23 mouse cellular contexts compared by ENCODE assay signal in genomic region chr10:105803461-105803860, GRCm38 (mm10). TPM values are rescaled to one million over a fixed set of nuclear protein-coding genes. Genes with fewer than 3 reads are reported as not detected.
DNase-seq lines count a peak whose midpoint lies in the region; ATAC-seq and TF ChIP-seq lines count a peak whose summit lies in the region.
"Had no signal": no experiment of that assay in that cellular context is flagged by ENCODE, and none has a peak within 500 bp of the region (broad histone marks: within the 10 kb centered on the region; RNA-seq: fewer than 3 reads in every experiment).

No protein-coding gene starts in this region.

- TF ChIP-seq RAD21 in MEL (IDR thresholded peaks at IDR 0.05; ENCODE audit: low read depth, low read length): no peak

- TF ChIP-seq POLR2A in MEL (IDR thresholded peaks at IDR 0.05; ENCODE audit: control insufficient read depth in 1 of 2, insufficient read depth in 1 of 2, low read depth in 1 of 2, low read length in 2 of 2, poor library complexity in 1 of 2): no peak

- no peak overlapping the region for H3K4me3 ChIP-seq in MEL (ENCODE audit: control insufficient read depth in 1 of 2, insufficient read depth in 1 of 2, low read depth in 2 of 2, low read length in 2 of 2)

- H3K27me3 ChIP-seq in MEL (ENCODE audit: control insufficient read depth in 1 of 2, insufficient read depth in 2 of 2, low read length in 2 of 2): no peaks in the 10 kb centered on the region
- H3K27me3 ChIP-seq: CH12.LX, Patski had no signal

- no peak overlapping the region for H3K9ac ChIP-seq in MEL (ENCODE audit: control insufficient read depth, low read depth, low read length, poor library complexity, severe bottlenecking)

- peaks cover 0 to 15% of the 10 kb centered on the region in 2 experiments; a peak in 2 of 4 replicates for H3K36me3 ChIP-seq in MEL (ENCODE audit: control insufficient read depth in 1 of 2, insufficient read depth in 2 of 2, low read length in 2 of 2)

- peaks cover 5 to 12% of the 10 kb centered on the region in 2 experiments for H3K4me1 ChIP-seq in MEL (ENCODE audit: control insufficient read depth in 1 of 2, insufficient read depth in 2 of 2, low read length in 2 of 2)

- peak overlapping the region; percentile 25; the same call in 1 of the 2 replicates for H3K27ac ChIP-seq in MEL (ENCODE audit: control insufficient read depth, low read depth, low read length)

- ATAC-seq in common myeloid progenitor, adult 5-6 weeks (replicated peaks; ENCODE audit: low read depth, poor library complexity, severe bottlenecking): 0 out of 2 replicates have a peak, but pooled peaks have one; percentile 11
- ATAC-seq in activated CD4-positive, CD25-positive, alpha-beta regulatory T cell, adult 4 months: no peak
- ATAC-seq: CD4-positive, CD25-positive, alpha-beta regulatory T cell, adult 4 months; Patski had no signal

- no peak for TF ChIP-seq CTCF in MEL (IDR thresholded peaks at IDR 0.05 in 2 of 3, conservative IDR thresholded peaks at IDR 0.05 in 1 of 3; ENCODE audit: control insufficient read depth in 1 of 3, insufficient read depth in 1 of 3, low read depth in 2 of 3, low read length in 3 of 3, poor library complexity in 1 of 3, severe bottlenecking in 1 of 3)

- no peaks in the 10 kb centered on the region for H3K79me2 ChIP-seq in MEL (ENCODE audit: control insufficient read depth, insufficient read depth, low read length, poor library complexity)

- no peaks in the 10 kb centered on the region for H3K9me3 ChIP-seq in MEL (replicated peaks; ENCODE audit: insufficient read depth, low read length)
- H3K9me3 ChIP-seq: G1E had no signal

- DNase-seq in MEL (ENCODE audit: low read depth, low spot score) (peak; percentile 61), MEL-GATA-1-ER (ENCODE audit: extremely low read depth, low read depth) (peak; percentile 54)
- no peak for DNase-seq in ovary, postnatal 10 days (ENCODE audit: low spot score)
- DNase-seq in cerebellum, adult 11 months: no peak
- DNase-seq: adrenal gland, adult 2 months; adrenal gland, adult 8-10 months; adrenal gland, postnatal 10 days; adrenal gland, postnatal 14 days; adrenal gland, postnatal 25 days; adrenal gland, postnatal 36 days; B cell, adult 2 months; cerebellum, adult 11-12 months; cerebellum, adult 18-20 months; cerebellum, adult 2 months; cerebellum, adult 8-10 months; cerebellum, adult 9-10 months; cerebellum, adult 9-11 months had no signal

- TF ChIP-seq EP300 in MEL (IDR thresholded peaks at IDR 0.05; ENCODE audit: low read depth in 1 of 2, low read length in 2 of 2): peak; percentile 27 to 55; a peak in 3 of 4 replicates

TF ChIP-seq in MEL, 35 proteins besides CTCF, POLR2A, EP300 and RAD21:
- no peak for TF ChIP-seq JUND (IDR thresholded peaks at IDR 0.05; ENCODE audit: low read depth, low read length)
- no peak for TF ChIP-seq GATA1 (IDR thresholded peaks at IDR 0.05; ENCODE audit: low read depth, low read length)
- peak; percentile 27; the same call in 1 of the 2 replicates for TF ChIP-seq TCF12 (IDR thresholded peaks at IDR 0.05; ENCODE audit: low read depth, low read length)
- no peak for TF ChIP-seq NELFE (IDR thresholded peaks at IDR 0.05; ENCODE audit: low read depth, low read length)
- peak; percentile 60 for TF ChIP-seq TAL1 (IDR thresholded peaks at IDR 0.05; ENCODE audit: low read length)
- TF ChIP-seq RCOR1 (IDR thresholded peaks at IDR 0.05; ENCODE audit: low read depth, low read length): 0 out of 2 replicates have a peak, but pooled peaks have one; percentile 19
- TF ChIP-seq MAFK (IDR thresholded peaks at IDR 0.05; ENCODE audit: borderline replicate concordance, low read depth, low read length): no peak
- no peak for TF ChIP-seq MYC (IDR thresholded peaks at IDR 0.05; ENCODE audit: low read depth, low read length)
- no peak for TF ChIP-seq MAZ (IDR thresholded peaks at IDR 0.05; ENCODE audit: low read depth, low read length)
- TF ChIP-seq USF1 (IDR thresholded peaks at IDR 0.05; ENCODE audit: low read depth, low read length): no peak
- TF ChIP-seq ELF1 (IDR thresholded peaks at IDR 0.05; ENCODE audit: low read depth, low read length): no peak

RNA-seq across cellular contexts. Expression of gene Ccdc59, which starts 37.4 kb away (rescaled TPM):
- 21.9 and 24.8 TPM in 2 replicates for total RNA-seq in MEL (2012; rRNA removed)
- polyA plus RNA-seq in MEL (2012; ENCODE audit: insufficient read depth in 1 of 2, insufficient read length in 2 of 2, low read depth in 1 of 2, low replicate concordance in 2 of 2, missing spikeins in 1 of 2): 10 to 100 TPM in 1 of 2 experiments, not detected in 1; 48.2 TPM
- 32.0 and 42.1 TPM in 2 replicates for total RNA-seq in common myeloid progenitor, adult 5-6 weeks (2017)
- polyA plus RNA-seq in activated CD4-positive, CD25-positive, alpha-beta regulatory T cell, adult 4 months (2017; shearing (Covaris generic)): 10 to 100 TPM; 56.4 to 64.5 TPM

RNA-seq across cellular contexts. Expression of gene Mettl25, which starts 37.7 kb away (rescaled TPM):
- total RNA-seq in MEL (2012; rRNA removed): 8.9 and 9.4 TPM in 2 replicates
- polyA plus RNA-seq in MEL (2012; ENCODE audit: insufficient read depth in 1 of 2, insufficient read length in 2 of 2, low read depth in 1 of 2, low replicate concordance in 2 of 2, missing spikeins in 1 of 2): 1 to 10 TPM in 1 of 2 experiments, not detected in 1; 5.6 TPM
- 10.8 and 15.9 TPM in 2 replicates for total RNA-seq in common myeloid progenitor, adult 5-6 weeks (2017)
- 1 to 10 TPM; 5.3 to 6.0 TPM for polyA plus RNA-seq in activated CD4-positive, CD25-positive, alpha-beta regulatory T cell, adult 4 months (2017; shearing (Covaris generic))

Comparison
In these comparisons a context has a peak if more than half of its experiments do, and no peak if none do; other contexts are left out.
1. DNase-seq: peak in MEL (single experiment) and MEL-GATA-1-ER (single experiment); none in ovary, postnatal 10 days (single experiment) and cerebellum, adult 11 months (single experiment).